Mouse (Mus musculus) heart, adult 9 months (tissue): Measurements from ENCODE around the gene Etv4.

Experiments
- DNase-seq, 2 experiments: peaks; one replicate each; pipeline ENCODE4 v3.0.0; 2022; ENCODE audit warnings: low spot score in 2 of 2

Etv4 gene

GRCm38 (mm10) chr11:101719986-101720520, 65.1 kb downstream of the Etv4 start:
- DNase-seq: no peak
